Mouse (Mus musculus): ENCODE data around the gene Caly. TPM values are rescaled to one million over a fixed set of nuclear protein-coding genes. Genes with fewer than 3 reads are reported as not detected.

The Caly gene
- total RNA-seq (2023): not detected

DNA sequence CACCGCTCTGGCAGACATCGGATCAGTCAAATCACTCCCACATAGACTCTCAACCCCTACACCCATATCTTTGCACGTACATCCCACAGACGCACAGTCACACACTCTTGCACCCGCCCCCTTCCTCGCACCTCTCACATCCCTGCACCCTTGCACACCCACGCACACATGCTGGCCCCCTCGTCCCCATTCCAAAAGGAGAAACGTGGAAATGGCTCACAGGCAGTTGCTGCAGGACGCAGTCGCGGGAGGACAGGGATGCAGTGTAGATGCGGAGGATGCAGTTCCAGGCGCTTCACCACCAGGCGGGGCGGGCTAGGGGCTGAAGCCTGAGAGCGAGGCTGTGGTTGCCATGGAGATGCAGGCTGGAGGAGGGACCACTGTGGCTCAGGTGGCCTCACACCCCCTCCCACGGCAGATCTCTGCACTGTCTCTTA is at the start of gene Caly:
Caly (minus strand) TSS at position 307 of the 437 bp plus-strand sequence.

GRCm38 (mm10) chr7:140116329-140117054 is 34.1 kb upstream of the Caly start, which contains the start of gene Echs1:
Gene Echs1, minus strand, starts transcription at chr7:140116476.

DNA sequence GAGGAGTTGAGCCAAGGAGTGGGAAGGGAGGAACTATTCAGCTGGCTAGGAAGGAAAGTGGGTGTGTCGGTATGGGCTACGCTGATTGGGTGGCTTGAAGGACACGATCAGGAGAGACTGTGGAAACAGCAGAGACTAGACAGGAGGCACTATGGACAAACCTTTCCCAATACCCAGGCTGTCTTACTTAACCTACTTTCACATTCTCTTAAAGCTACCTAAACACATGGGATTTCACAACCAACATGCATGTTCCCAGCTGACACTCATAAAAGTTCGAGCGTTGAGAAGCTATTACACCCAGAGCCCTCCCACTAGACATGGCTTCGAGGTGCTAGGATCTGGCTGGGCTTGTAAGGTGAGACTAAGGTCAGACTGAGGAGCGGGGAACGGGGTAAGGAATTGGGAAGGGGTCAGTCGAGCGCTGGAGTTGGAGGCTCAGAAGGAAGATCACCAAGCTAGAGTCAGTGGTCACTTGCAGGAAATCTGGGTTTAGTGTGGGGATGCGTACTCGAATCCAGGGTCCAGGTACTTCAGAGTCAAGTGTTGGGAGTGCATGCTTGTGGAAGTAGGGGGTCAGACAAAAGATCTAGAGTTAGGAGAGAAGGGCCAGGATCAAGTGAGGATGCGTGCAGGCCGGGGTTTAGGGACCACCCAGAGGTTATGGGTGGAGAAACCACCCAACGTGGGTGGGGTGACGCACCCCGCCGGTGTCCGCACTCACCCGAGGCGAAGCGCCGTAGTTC is 33.4 kb upstream of the Caly start, which contains the start of gene Paox:
Paox (plus strand) TSS at position 217 of the 746 bp plus-strand sequence.

DNA sequence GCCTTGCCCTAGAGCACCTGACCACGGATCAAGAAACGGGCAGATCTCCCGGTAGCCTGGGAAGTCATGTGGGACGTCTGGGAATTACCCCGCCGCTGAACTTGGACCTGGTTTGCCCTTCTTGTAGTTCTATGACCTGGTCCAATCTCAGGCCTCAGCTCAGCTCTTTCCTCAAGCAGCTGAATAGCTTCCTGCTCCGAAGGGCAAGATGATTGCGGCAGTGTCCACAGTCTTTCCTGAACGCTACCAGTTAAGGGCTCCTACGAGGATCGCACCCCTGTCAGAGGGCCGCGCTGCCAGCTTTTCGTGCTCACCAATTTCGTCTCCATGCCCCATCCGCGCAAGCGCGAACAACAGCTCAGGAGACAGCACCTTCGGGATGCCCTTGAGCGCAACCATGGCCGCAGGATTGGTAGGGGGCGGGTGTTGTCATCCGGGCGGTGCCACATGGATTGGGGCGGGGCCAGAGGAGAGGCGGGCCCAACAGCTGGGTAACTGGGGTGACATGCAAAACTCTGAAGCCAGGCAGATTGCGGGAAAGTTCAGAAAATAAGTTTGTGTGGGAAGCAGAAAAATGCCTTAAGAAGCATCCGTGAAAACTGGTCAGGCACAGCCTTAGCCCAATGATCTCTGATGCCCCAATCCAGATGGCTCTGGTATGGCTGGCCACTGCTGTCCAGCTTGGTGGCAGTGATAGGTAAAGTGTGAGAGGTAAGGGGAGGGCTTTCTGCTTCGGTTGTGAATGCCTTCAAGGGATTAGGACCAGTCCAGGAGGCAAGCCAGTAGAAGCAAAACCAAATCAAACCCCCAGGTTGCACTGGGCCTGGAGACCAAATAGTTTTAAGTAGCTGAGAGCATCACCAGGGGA is 19.9 kb upstream of the Caly start, which contains the start of gene Fuom:
Fuom (minus strand) TSS at position 449 of the 868 bp plus-strand sequence.

GRCm38 (mm10) chr7:140092924-140093528 is 10.7 kb upstream of the Caly start, which contains the start of gene Prap1:
Gene Prap1, plus strand, starts transcription at chr7:140093395.

GRCm38 (mm10) chr7:140048361-140049114 is 33.8 kb downstream of the Caly start, which contains the start of gene Msx3:
Gene Msx3, minus strand, starts transcription at chr7:140049089.

GRCm38 (mm10) chr7:140036281-140037170 is 45.8 kb downstream of the Caly start, which contains the start of the genes Zfp511 and Tubgcp2:
Gene Zfp511, plus strand, starts transcription at chr7:140036391.
Gene Tubgcp2, minus strand, starts transcription at chr7:140036669.

Other genes starting within 250 kb of the Caly start
- not detected for gene Adgra1, start 248.4 kb downstream of the Caly start, total RNA-seq (2023)
- not detected for gene Kndc1, start 187.9 kb downstream of the Caly start, total RNA-seq (2023)
- not detected for gene Utf1, start 138.8 kb downstream of the Caly start, total RNA-seq (2023)
- gene 6430531B16Rik, start 103.8 kb downstream of the Caly start, total RNA-seq (2023): 1 to 10 TPM; 5.6 to 7.0 TPM
- gene Adam8, start 90.0 kb downstream of the Caly start, total RNA-seq (2023): 100 to 1,000 TPM; 883 to 884 TPM
- gene Zfp511, start 46.2 kb downstream of the Caly start, total RNA-seq (2023): 10 to 100 TPM; 15.7 to 17.0 TPM
- gene Tubgcp2, start 45.9 kb downstream of the Caly start, total RNA-seq (2023): 10 to 100 TPM; 23.3 to 28.3 TPM
- gene Msx3, start 33.5 kb downstream of the Caly start, total RNA-seq (2023): not detected
- not detected for gene Prap1, start 10.8 kb upstream of the Caly start, total RNA-seq (2023)
- 1 to 10 TPM; 5.9 to 8.1 TPM for gene Fuom, start 19.9 kb upstream of the Caly start, total RNA-seq (2023)
- gene Paox, start 33.3 kb upstream of the Caly start, total RNA-seq (2023): 10 to 100 TPM in 1 of 2 experiments, 1 to 10 TPM in 1; 7.2 to 13.3 TPM
- 10 to 100 TPM; 29.6 to 38.5 TPM for gene Echs1, start 33.9 kb upstream of the Caly start, total RNA-seq (2023)
- 1 to 10 TPM; 5.6 to 6.4 TPM for gene Mtg1, start 55.0 kb upstream of the Caly start, total RNA-seq (2023)
- not detected for gene Sprn, start 72.3 kb upstream of the Caly start, total RNA-seq (2023)
- gene Olfr522, start 82.2 kb upstream of the Caly start, total RNA-seq (2023): not detected
- not detected for gene Olfr523, start 90.7 kb upstream of the Caly start, total RNA-seq (2023)
- not detected for gene Olfr524, start 123.4 kb upstream of the Caly start, total RNA-seq (2023)
- gene Cd163l1, start 135.7 kb upstream of the Caly start, total RNA-seq (2023): not detected
- under 1 TPM in 1 of 2 experiments, not detected in 1; 0.11 TPM for gene 5830411N06Rik, start 164.7 kb upstream of the Caly start, total RNA-seq (2023)
- gene Olfr525, start 238.3 kb upstream of the Caly start, total RNA-seq (2023): not detected